Mouse (Mus musculus) liver, adult 2 months (tissue): Measurements from ENCODE around the gene Cox20. TPM values are rescaled to one million over a fixed set of nuclear protein-coding genes. Genes with fewer than 3 reads are reported as not detected.
A peak's percentile ranks its signal among the peaks of the same experiment; 100 is the strongest.
"Not testable (repeated sequence)": the region's sequence is repeated elsewhere in the genome, so short reads cannot be mapped to it uniquely, and the experiment has no call there.

Experiments used
- DNase-seq: peaks from one replicate; pipeline ENCODE4 v3.0.0-alpha.2; 2011; ENCODE audit warnings: low read depth, low spot score; ENCODE audit errors: extremely low read depth
- H3K27ac ChIP-seq: fragments of 200-500 bp; replicated peaks from 2 replicates; pipeline ENCODE4 v1.5.1; 2012; ENCODE audit warnings: low read depth, mild to moderate bottlenecking, control low read depth, inconsistent platforms, low read length; ENCODE audit not compliant: insufficient read depth
- H3K27me3 ChIP-seq: fragments of 200-500 bp; 2 replicates; pipeline ENCODE4 v1.6.1; 2012; ENCODE audit warnings: mild to moderate bottlenecking, moderate library complexity, low read length, inconsistent platforms; ENCODE audit not compliant: control insufficient read depth, insufficient read depth
- H3K36me3 ChIP-seq: fragments of 200-500 bp; 2 replicates; pipeline ENCODE4 v1.6.1; 2012; ENCODE audit warnings: low read length, inconsistent platforms; ENCODE audit not compliant: control insufficient read depth, insufficient read depth
- H3K4me1 ChIP-seq: fragments of 200-500 bp; 2 replicates; pipeline ENCODE4 v1.6.1; 2011; ENCODE audit warnings: low read length; ENCODE audit not compliant: control insufficient read depth, insufficient read depth
- H3K4me3 ChIP-seq: fragments of 200-500 bp; 2 replicates; pipeline ENCODE4 v1.5.1; 2011; ENCODE audit warnings: low read depth, mild to moderate bottlenecking, control low read depth, low read length, moderate library complexity; ENCODE audit not compliant: insufficient read depth
- H3K79me2 ChIP-seq: fragments of 200-500 bp; 2 replicates; pipeline ENCODE4 v1.6.1; 2012; ENCODE audit warnings: inconsistent platforms, mild to moderate bottlenecking, low read length, moderate library complexity; ENCODE audit not compliant: control insufficient read depth, insufficient read depth
- H3K9ac ChIP-seq: fragments of 200-500 bp; 2 replicates; pipeline ENCODE4 v1.6.1; 2012; ENCODE audit warnings: low read depth, mild to moderate bottlenecking, control low read depth, inconsistent platforms, low read length
- CTCF ChIP-seq: fragments of 200-500 bp; IDR thresholded peaks from 2 replicates; pipeline ENCODE4 v1.5.1; 2011; ENCODE audit warnings: low read depth, low read length, control low read depth
- POLR2A ChIP-seq: fragments of 200-500 bp; IDR thresholded peaks from 2 replicates; pipeline ENCODE4 v1.6.1; 2011; ENCODE audit warnings: low read length, control low read depth; ENCODE audit not compliant: insufficient read depth; ENCODE audit errors: extremely low read depth
- WGBS: fragments of 180-500 bp; shearing (Covaris S2); methylation state at CpG from one replicate; pipeline ENCODE4 v1.1.7; 2018; 5-methylcytosine and 5-hydroxymethylcytosine counted together
- polyA plus RNA-seq: library from polyadenylated mRNA; depleted of rRNA; stranded (reverse); fragments of >200 nt; gene quantifications from 2 replicates; pipeline ENCODE4 v1.2.3, GENCODE M21; 2012; rRNA removed
- total RNA-seq: library from RNA; depleted of rRNA; stranded (reverse); fragments of >200 nt; gene quantifications from 2 replicates; pipeline ENCODE4 v1.2.3, GENCODE M21; 2014; rRNA removed

Gene Cox20
- total RNA-seq, result 25.2 and 29.3 TPM in 2 replicates
- polyA plus RNA-seq, result 12.8 and 19.6 TPM in 2 replicates

GRCm38 (mm10) chr1:178318389-178319184 lies at the start of gene Cox20:
Cox20 (plus strand) TSS chr1:178319130.
- under 1% methylated on average over 83 of the region's 83 CpGs for WGBS
- peaks cover 29% of the 10 kb centered on the region for H3K36me3 ChIP-seq
- peak within 1 kb of the TSS; percentile 90 for H3K9ac ChIP-seq
- no peaks in the 10 kb centered on the region; the same call in 1 of the 2 replicates for H3K79me2 ChIP-seq
- H3K4me1 ChIP-seq, result peaks cover 24% of the 10 kb centered on the region
- TF ChIP-seq CTCF (no peak), POLR2A (no peak; the same call in none of the 2 replicates)
- peak; percentile 91 for DNase-seq
- H3K27ac ChIP-seq, result peak within 1 kb of the TSS; percentile 96
- no peaks in the 10 kb centered on the region for H3K27me3 ChIP-seq
- H3K4me3 ChIP-seq, result peak within 1 kb of the TSS; percentile 80

- 90% methylated on average over 6 of the region's 6 CpGs for WGBS
- Histone ChIP-seq H3K27me3 (0 out of 2 replicates have a peak, but pooled peaks cover under 1% of the 10 kb centered on the region), H3K36me3 (no peaks in the 10 kb centered on the region), H3K79me2 (no peaks in the 10 kb centered on the region), H3K4me3 (no peak overlapping the region), H3K9ac (no peak overlapping the region), H3K27ac (no peak overlapping the region), H3K4me1 (no peaks in the 10 kb centered on the region)
- no peak for DNase-seq
- TF ChIP-seq POLR2A (no peak), CTCF (no peak)
These were observed 48.3 kb upstream of the Cox20 start for GRCm38 (mm10) chr1:178270635-178271034.

- WGBS, result 66% methylated on average over 9 of the region's 9 CpGs
- DNase-seq, result no peak
These were observed 43.7 kb upstream of the Cox20 start for GRCm38 (mm10) chr1:178275174-178275730.

GRCm38 (mm10) chr1:178275738-178276053 lies 43.2 kb upstream of the Cox20 start:
- H3K36me3 ChIP-seq, result no peaks in the 10 kb centered on the region
- WGBS, result 17% methylated on average over 11 of the region's 11 CpGs
- H3K4me1 ChIP-seq, result no peaks in the 10 kb centered on the region
- H3K27ac ChIP-seq, result no peak overlapping the region
- H3K4me3 ChIP-seq, result peak overlapping the region; percentile 68; the same call in 1 of the 2 replicates
- H3K9ac ChIP-seq, result no peak overlapping the region; the same call in 1 of the 2 replicates
- peaks cover 9% of the 10 kb centered on the region; the same call in 1 of the 2 replicates for H3K27me3 ChIP-seq
- no peak for TF ChIP-seq POLR2A
- no peak for TF ChIP-seq CTCF
- no peaks in the 10 kb centered on the region for H3K79me2 ChIP-seq
- DNase-seq, result no peak

More at GRCm38 (mm10) chr1:178275174-178275730, 43.7 kb upstream of the Cox20 start:
- H3K27me3 ChIP-seq, result peaks cover 9% of the 10 kb centered on the region; the same call in 1 of the 2 replicates
- TF ChIP-seq POLR2A (no peak), CTCF (no peak)
- no peak overlapping the region for H3K27ac ChIP-seq
- H3K36me3 ChIP-seq, result no peaks in the 10 kb centered on the region
- no peaks in the 10 kb centered on the region for H3K79me2 ChIP-seq
- no peak overlapping the region for H3K4me3 ChIP-seq
- no peak overlapping the region for H3K9ac ChIP-seq
- no peaks in the 10 kb centered on the region for H3K4me1 ChIP-seq

GRCm38 (mm10) chr1:178276054-178276911 lies 42.6 kb upstream of the Cox20 start:
- H3K79me2 ChIP-seq, result no peaks in the 10 kb centered on the region
- 2% methylated on average over 87 of the region's 87 CpGs for WGBS
- DNase-seq, result no peak
- H3K4me3 ChIP-seq, result peak overlapping the region; percentile 68
- no peak for TF ChIP-seq CTCF
- H3K27me3 ChIP-seq, result peaks cover 9% of the 10 kb centered on the region; the same call in 1 of the 2 replicates
- no peaks in the 10 kb centered on the region for H3K4me1 ChIP-seq
- H3K36me3 ChIP-seq, result no peaks in the 10 kb centered on the region
- peak overlapping the region; percentile 59 for H3K9ac ChIP-seq
- no peak overlapping the region for H3K27ac ChIP-seq

- H3K36me3 ChIP-seq, H3K4me1 ChIP-seq, H3K27me3 ChIP-seq, H3K4me3 ChIP-seq, DNase-seq, H3K27ac ChIP-seq, H3K79me2 ChIP-seq, H3K9ac ChIP-seq: not testable (repeated sequence)
- 94% methylated on average over 3 of the region's 3 CpGs for WGBS
These were observed 35.6 kb upstream of the Cox20 start for GRCm38 (mm10) chr1:178283314-178283713.
